Mouse (Mus musculus) Muller cell, postnatal 12 days (primary cell): ENCODE measurements around the gene Vmn1r65.
"Not testable (repeated sequence)": the region's sequence is repeated elsewhere in the genome, so short reads cannot be mapped to it uniquely, and the experiment has no call there.

Experiments used
- DNase-seq: peaks from one replicate; pipeline ENCODE4 v3.0.0-alpha.2; 2015; ENCODE audit errors: inconsistent ontology term

The Vmn1r65 gene

DNA sequence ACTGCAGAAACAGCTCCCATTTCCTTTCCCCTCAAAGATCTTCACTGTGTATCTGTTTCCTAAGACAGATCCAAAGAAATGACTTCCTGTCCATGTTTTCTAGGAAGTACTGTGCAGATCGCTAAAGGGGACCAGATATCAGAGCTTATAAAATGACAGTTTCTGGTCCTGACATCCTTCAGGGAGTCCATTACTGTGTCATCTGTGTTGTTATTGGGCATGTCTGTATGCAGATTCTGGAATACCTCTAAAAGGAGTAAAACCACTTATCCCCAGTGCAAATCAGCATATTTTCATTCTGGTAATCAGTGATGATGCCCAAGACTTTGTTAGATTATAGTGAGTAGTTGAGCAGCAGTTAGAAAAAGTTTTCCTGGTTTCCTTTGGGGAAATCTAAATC is at the start of gene Vmn1r65:
Gene Vmn1r65 (minus strand): TSS at position 101 of the 400 bp plus-strand sequence.
- DNase-seq = no peak

DNA sequence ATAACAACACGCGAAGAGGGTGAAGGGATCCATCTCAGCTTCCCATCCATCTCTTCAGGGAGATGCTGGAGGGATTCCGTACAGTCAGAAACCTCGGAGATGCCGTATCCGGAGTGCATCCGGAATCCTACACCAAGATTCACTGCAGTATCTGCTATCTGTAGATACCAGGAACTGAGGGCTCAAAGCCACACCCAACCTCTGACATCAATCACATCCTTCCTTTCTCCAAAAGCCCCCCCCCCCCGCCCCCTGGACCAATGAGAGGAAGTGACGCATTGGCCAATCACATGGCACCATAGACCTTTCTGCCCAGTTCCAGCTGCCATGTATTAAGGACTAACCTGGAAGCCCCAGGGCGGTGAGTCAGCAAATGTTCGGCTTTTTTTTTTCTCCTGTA is 34.1 kb upstream of the Vmn1r65 start, which contains the start of gene Nlrp4c:
Gene Nlrp4c (plus strand): TSS at position 301 of the 400 bp plus-strand sequence.
- no peak for DNase-seq

DNA sequence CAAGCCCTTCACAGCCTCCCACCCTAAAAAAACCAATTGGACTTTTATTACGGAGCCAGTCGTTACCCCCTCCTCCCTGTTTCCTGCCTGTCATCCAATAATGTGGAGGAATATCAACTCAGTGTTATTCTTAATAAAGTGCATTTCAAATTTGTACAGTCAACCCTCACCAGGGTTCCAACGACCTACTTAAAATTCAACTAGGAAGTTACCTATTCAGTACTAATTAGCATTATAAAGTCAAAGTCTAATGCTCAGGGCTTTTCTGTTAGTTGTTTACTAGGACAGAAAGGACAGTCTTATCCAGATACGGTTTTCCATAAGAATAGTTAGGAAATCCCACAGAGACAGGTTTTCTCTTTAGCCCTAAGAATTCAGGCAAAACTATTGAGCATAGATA is 28.4 kb downstream of the Vmn1r65 start:
- not testable (repeated sequence) for DNase-seq

DNA sequence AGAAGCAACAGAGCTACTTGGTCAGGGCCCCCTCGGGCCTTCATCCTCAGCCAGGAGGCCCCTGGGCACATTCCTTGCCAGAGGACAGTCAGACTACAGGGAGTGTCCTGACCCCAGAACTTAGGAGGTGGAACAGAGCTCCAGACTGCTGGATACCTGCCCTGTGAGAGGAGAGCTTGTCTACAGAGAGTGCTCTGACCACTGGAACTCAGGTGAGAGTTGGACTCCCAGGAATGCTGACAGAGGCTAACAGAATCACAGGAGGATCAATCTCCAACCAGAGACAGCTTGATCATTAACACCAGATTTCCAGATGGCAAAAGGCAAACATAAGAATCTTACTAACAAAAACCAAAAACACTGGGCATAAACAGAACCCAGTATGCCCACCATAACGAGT is 38.3 kb downstream of the Vmn1r65 start:
- not testable (repeated sequence) for DNase-seq
